Mouse (Mus musculus) ovary, postnatal 10 days (tissue): ENCODE results near the gene Cdc37l1.
"Not testable (repeated sequence)": the region's sequence is repeated elsewhere in the genome, so short reads cannot be mapped to it uniquely, and the experiment has no call there.

Experiments
- DNase-seq: peaks from one replicate; pipeline ENCODE4 v3.0.0; 2022; ENCODE audit warnings: low spot score

Cdc37l1 gene

DNA sequence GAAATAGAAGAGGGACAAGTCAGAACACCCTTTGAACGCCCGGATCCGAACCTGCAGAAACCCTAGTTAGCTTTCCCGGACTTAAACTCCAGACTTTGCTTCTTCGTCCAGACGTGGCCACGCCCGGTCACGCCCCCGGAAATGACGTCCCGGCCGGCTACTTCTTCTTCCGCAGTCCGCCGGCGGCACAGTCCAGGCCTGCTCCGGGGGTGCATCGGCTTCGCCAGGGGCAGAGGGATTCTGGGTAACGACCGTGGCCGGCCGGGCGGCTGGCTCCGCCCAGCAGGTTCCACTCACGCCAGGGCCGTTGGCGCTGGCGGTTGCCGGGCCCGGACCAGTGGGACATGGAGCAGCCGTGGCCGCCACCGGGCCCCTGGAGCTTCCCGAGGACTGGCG, at the start of gene Cdc37l1:
Cdc37l1 (plus strand) TSS at position 159 of the 396 bp plus-strand sequence.
- peak; percentile 94 for DNase-seq

DNA sequence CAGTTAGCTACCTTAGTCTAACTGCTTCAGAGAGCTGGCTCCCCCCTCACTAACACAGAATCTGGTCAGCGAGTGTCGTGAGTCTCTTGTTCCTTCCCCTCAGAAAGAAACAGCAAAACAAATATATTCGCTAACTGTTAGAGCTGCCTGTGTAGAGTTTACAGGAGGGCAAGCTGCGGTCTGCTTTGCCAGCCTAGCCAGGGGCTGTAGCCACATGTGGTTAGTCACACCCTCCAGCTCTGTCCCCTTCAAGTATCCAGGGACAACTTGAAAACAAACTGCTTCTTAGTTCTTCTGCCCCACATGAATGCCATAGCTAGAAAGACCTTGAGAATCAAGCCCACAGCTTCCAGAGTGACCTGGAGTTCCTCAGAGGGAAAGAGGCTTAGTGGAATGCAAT, 48.9 kb upstream of the Cdc37l1 start:
- no peak for DNase-seq

DNA sequence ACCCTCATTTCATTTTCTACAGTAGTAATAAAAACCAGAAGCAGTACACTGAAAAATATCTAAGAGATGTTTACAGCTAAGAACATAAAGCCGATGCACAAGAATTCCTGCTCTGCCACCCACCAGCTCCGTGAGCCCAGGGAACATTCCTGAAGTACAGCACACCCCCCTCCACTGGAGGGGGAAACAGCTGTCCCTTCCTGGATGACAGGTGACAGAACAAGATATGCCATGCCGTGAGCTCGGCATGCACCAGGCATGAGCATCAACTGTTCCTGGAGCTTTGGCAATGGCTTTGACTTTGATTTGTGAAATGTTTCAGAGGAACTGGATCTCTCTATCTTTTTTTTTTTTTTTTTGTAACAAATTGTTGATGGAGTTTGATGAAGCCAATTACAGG, 43.4 kb upstream of the Cdc37l1 start:
- DNase-seq: no peak

DNA sequence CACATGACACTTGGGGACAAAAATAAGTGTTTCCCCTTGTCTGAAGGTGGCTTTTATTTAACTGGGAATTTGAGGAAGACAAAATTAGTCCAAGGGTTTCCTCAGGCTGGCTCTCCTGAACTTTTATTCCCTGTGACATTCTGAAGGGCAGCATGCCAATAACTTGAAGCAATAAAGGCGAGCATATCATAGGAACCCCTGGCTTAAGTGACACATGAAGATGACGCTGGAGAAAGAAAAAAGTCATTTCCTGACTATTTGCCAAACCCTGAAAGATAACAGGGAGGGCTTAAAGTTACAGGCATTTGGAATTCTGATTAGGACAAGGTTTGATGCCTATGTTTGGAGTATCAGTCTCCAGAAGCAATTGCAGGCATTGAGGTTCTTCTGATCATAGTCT, 42.8 kb upstream of the Cdc37l1 start:
- DNase-seq: no peak

DNA sequence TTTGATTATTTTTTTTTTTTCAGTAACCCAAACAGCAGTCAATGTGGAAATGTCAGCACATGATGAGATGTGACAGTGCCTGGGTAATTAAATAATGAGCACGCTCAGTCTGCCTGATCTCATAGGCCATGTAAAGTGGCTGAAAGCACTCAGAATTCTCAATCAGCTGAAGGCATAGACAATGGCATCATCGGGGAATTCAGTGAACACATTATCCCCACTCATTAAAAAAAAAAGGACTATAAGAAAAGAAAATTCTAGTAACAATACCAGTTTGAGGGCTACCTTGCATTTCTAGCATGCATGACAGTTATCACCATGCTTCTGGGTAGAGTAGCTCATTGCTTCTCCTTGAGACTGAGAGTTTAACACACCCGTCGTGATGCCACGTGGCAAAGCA, 38.9 kb upstream of the Cdc37l1 start:
- DNase-seq: no peak

DNA sequence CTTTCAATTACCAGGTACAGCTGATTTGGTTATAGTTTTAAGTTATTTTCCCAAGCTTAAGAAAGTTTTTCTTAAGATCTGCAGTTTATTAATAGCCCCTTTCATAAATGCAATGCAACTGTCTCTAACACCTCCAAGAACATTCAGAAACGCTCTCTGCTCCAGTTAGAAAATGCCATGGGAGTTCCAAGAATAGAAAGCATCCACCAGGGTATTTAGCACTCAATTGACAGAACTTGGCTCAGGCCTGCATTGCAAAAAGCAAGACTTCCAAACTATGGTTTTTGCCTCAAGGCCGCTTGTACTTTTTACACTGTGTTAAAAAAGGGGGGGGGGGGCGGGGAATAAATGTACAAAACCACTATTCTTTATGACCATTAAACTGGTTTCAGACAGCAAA, 27.0 kb upstream of the Cdc37l1 start:
- no peak for DNase-seq

DNA sequence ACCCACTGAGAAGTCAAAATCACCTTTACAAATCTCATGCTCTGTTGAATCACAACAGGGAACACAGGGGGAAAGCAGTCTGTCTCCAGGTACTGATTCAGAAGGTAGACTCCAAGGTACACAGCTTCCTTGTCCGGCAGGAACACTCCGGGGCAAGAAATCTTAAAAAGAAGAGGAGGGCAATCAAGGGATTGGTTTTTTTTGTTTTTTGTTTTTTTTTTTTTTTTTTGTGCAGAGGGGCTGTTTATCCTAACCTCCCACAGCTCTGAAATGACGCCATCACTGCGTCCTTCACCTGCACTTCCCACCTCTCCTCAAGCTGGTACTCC, 26.7 kb upstream of the Cdc37l1 start:
- no peak for DNase-seq

DNA sequence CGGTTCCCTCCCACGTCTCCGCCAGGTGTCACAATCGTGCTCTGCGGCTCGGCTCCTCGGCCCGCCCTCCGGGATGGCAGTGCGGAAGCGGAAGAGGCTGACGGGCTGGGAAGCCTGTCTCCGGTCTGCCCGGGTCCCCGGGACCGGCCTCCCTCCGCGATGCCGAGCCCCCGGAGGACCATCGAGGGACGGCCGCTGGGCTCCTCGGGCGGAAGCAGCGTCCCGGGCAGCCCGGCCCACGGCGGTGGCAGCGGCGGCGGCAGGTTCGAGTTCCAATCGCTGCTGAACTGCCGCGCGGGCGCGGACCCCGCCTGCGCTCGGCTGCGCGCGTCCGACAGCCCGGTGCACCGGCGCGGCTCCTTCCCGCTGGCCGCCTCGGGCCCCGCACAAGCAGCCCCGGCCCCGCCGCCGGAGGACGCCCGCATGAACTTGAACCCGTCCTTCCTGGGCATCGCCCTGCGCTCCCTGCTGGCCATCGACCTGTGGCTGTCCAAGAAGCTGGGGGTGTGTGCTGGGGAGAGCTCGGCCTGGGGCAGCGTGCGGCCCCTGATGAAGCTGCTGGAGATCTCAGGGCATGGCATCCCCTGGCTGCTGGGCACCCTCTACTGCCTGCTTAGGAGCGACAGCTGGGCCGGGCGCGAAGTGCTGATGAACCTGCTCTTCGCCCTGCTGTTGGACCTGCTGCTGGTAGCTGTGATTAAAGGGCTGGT, 26.2 kb upstream of the Cdc37l1 start, which contains the start of gene Plpp6:
Plpp6 (plus strand) TSS at position 112 of the 710 bp plus-strand sequence.
- DNase-seq: peak; percentile 61

DNA sequence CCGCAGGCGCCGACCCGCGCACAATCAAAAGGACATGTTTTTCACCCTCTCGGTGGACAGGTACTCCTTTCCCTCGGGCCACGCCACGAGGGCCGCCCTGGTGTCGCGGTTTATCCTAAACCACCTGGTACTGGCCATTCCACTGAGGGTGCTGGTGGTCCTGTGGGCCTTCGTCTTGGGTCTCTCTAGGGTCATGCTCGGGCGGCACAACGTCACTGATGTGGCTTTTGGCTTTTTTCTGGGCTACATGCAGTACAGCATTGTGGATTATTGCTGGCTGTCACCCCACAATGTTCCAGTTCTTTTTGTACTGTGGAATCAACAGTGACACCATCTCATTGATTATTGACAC, 25.6 kb upstream of the Cdc37l1 start:
- no peak for DNase-seq

DNA sequence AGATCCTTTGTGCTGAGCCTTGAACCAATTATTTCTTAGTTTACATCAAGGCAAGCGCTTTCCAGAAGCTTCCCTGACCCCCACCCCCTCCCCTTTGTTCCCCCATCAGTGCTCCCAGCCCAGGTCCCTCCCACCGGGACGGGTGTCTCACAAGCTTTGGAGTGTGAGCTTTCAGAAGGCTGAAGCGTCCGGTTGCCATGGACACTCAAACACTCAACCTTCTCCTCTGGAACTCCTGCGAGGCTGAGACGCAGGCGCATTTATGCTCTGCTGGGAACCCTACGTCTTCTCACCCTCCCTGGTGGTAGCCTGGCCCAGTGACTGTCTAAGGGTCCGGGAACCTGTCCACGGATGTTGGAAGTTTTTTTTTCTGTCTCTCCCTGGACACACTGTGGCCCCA, 22.5 kb upstream of the Cdc37l1 start, which contains the start of gene 4430402I18Rik:
4430402I18Rik (minus strand) TSS at position 149 of the 400 bp plus-strand sequence.
- no peak for DNase-seq

DNA sequence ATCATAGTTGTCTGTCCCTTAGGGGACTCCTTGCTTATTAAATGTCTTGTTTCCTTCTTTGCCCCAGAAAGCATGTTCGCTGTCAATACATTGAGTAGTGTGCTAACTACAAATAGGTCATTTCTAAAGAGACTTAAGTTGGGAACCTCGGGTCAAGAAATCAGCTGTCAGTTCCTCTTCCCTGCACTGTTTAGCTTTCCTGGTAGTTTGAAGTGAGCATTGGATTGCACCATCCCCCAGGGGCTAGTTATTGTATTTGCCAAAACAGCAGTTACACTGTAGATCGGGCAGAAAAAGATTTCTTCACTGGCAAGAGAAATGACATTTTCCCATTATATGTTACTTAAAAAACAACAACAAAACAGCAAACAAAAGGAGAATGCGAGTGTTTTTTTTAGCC, 22.0 kb upstream of the Cdc37l1 start:
- no peak for DNase-seq

DNA sequence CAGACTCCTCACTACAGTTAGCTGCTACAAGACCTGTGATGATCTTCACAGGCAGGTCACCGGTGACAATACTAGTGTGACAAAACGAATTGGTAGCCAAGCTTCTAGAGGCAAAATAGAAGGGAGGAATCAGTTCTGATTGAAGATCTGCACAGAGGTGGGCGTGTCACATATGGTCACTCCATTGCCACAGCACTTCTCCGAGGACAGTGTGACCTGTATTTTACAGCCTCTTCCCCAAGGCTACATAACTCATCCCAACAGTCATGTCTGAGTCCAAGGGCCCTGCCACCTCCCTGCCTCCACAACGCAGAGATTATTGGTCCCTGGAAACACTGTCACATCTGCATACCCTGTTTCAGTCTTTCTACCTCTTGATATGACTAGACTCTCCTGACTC, 20.9 kb upstream of the Cdc37l1 start:
- no peak for DNase-seq

DNA sequence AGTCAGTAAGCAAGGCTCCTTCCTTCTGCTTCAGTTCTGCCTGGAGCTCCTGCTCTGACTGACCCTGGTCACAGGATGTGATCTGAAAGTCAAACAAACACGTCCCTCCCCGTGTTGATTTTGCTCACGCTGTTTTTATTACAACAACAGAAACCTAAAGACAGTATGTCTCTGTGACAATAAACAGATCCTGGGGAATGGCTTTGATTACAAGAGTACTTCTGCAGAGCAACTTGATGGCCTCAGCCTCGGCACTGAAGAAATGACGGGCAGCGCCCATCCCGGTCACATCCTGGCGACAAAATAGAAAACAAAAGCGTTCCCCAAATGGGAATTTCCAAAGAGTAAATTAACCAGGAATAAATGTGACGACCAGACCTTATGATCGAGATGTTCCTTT, 19.9 kb upstream of the Cdc37l1 start:
- no peak for DNase-seq

DNA sequence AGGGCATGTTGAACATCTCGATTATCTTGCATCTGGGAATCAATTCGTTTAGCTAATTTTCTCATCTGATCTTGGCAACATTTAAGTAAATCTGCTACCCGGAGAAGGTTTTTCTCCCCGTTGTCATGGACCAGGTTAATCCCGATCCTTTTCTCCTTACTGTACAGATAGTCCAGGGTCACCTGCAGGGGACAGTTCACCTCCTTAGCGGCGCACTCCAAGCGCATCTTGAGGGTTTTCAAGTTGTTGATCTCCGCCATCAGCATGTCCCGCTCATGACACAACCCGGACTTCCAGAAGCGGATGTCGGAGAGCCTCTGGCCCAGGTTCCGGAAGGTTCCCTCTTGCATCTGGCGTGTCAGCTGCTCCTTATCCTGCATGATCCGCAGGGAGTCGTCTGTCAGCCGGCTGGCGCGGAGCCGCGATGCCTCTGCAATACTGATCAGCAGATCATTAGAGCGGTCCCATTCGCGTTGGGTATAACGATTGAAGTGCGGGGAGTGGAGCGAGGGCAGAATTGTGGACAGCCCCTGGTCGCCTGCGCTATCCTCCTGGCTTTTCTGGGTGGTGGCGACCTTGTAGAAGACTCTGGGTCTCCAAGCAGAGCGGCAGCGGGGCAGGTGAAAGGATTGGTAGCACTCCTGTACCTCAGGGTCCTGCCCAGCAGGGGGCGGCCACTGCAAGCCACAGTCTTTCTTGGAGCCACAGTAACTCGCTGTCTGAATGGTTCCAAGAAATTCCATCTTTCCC, 15.1 kb upstream of the Cdc37l1 start:
- DNase-seq: peak; percentile 45

DNA sequence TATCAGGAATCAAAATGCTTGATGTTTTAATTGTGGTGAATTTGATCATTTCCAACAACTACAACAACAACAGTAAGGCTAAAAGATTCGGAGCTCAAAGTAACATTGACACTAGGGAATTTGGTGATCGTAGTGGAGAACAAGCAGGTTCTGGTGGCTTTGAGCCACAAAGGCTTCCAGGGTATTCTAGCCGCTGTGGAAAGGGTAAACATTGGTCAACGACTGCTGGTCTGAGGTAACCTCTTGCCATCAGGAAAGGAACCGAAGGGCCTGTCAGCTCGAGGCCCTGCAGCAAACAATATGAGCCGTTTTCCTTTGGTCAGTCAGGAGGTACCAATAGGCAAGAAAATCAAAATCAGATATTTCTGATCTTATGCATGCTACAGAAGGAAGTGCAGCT, 7.5 kb upstream of the Cdc37l1 start:
- DNase-seq: no peak

DNA sequence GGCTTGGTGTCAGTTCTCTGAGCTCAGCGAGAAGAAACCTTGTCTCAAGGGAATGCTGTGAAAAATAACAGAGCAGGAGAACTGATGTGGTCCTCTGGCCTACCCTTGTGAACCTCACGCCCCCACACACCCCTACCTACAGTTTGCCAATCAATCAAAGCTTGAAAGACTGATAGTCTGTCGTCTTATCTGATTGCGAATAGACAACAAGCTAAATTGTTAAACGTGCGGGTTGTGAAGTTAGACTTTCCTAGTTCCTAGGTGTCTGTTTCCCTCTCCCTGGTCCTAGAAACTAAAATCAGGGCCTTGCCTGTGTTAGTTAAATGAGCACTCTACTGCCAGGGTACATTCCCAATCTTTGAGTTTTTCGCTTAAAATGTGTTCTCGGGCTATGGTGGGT, 637 bp upstream of the Cdc37l1 start:
- DNase-seq: no peak

DNA sequence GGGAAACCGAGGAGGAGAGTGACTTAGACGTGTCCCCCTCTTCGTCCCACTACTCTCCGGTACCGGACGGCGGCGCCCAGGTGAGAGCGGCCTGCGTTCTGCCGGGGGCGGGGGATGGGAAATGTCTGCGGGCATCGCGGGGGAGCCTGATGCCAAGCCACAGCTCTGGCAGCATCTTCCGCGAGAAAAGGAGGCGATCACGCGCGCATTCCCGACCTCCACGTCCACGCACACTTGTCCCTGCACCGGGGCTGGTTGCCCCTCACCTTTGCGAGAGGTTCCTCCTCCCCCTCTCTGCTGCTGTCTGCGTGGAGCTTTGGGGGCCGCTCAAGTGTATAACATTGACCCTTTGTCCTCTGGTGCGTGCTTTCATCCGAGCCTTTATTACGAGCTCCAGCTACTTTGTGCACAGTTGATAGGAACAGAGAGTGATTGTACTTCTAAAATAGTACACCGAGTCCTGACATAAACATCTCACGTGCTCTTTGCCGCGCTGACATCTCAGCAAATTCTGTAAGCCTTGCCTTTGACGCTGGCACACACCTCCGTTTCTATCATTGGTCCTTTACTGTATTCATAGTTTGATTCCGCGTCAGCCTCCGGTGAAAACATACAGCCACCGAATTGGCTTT, 554 bp downstream of the Cdc37l1 start:
- no peak for DNase-seq

DNA sequence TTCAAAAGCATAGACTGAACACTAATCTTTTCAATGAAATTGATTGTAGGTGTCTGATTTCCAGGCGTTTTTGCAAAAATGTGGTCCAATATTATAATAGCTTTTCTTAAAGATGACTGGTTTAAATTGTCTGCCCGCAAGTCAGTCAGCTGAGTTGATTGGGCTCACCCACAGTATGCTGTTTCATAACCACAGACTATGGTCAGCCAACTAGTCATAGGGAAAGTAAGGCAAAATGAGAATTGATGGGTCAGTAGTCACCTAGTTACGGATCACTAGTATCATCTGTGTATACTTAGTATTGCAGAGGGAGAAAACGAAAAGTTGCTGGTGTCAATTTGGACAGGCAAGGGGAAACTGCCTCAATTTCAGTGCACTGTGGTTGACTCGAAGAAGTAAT, 1.2 kb downstream of the Cdc37l1 start:
- DNase-seq: no peak

DNA sequence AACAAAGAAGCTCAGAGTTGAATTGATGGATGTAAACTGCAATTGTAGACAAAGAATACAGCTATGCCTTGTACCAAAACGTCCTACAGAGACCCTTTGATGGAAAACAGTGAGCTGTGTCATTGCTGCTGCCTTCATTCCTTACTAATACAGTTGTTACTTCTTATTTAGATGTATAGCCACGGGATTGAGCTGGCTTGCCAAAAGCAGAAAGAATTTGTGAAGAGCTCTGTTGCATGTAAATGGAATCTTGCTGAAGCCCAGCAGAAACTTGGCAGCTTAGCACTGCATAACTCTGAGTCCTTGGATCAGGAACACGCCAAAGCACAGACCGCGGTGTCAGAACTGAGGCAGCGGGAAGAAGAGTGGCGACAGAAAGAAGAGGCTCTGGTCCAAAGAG, 4.7 kb downstream of the Cdc37l1 start:
- DNase-seq: no peak

DNA sequence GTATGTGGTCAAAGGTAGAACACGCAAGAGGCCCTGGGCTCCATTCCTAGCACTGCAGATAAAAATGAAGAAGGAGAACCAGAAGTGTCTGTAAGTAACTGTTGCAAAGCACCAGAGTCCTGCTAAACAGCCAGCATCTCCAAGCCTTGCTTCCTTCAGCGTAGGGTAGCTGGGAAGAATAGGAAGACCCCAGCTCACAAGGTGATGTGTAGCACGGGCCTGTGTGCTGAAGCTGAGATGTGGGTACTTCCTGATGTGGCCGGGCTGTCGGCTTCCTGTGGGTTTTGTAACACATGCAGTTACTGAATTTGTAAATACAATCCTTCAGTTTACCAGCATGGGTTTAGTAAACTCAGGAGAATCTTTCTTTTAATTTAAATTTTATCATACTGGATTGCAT, 5.2 kb downstream of the Cdc37l1 start:
- DNase-seq: no peak

DNA sequence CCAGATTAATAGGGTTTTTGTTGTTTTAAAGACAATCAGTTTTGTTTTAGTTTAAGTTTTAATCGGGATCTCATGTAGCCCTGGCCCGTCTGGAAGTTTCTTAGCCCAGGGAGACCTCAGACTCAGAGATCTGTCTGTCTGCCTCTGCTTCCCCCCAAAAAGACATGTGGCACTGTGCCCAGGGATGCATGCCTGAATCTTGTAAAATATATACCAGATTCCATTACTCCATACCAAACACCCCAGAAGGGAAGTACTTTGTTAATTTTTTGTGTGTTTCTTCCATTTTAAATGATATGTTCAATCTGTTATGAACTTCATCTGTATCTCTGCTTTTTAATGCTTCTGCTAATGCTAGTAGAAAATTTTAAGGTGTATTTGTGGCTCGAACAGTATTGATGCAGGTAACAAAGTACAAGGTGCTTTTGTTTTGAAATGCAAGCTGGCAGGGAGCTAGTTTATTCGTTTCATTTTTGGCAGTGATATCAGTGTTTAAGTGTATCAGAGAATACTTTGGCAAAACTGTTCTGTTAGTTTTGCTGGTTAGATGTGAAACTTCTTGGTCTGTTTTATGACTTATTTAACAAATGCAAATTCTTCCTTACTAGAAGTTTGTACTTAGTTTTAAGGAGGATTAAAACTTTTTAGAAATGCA, 8.0 kb downstream of the Cdc37l1 start:
- DNase-seq: no peak

DNA sequence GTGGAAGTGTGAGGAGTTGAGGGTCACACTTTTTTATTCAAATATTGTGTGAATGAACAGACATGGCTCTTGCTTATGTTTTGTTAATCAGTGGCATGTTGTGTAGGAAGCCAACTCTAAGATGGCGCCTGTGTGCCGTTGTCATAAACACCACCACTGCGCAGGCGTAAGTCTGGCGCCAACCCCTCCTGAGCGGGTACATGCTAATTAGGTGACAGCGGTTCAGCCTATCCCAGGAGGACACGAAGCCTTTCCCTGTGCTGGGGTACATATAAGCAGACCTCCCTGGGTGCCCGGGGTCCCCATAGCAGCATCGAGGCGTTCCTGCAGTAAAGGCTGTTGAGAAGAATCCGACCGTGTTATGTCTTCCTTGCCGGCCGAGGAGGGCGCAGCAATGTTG, 10.2 kb downstream of the Cdc37l1 start:
- DNase-seq: not testable (repeated sequence)
